Mouse (Mus musculus): ENCODE data around the gene Pate2. TPM values are rescaled to one million over a fixed set of nuclear protein-coding genes. Genes with fewer than 3 reads are reported as not detected.

Gene Pate2
- total RNA-seq (2015; ENCODE audit: low replicate concordance), result not detected in 2 replicates
- total RNA-seq (2017; ENCODE audit: low replicate concordance), result not detected in 2 replicates

DNA sequence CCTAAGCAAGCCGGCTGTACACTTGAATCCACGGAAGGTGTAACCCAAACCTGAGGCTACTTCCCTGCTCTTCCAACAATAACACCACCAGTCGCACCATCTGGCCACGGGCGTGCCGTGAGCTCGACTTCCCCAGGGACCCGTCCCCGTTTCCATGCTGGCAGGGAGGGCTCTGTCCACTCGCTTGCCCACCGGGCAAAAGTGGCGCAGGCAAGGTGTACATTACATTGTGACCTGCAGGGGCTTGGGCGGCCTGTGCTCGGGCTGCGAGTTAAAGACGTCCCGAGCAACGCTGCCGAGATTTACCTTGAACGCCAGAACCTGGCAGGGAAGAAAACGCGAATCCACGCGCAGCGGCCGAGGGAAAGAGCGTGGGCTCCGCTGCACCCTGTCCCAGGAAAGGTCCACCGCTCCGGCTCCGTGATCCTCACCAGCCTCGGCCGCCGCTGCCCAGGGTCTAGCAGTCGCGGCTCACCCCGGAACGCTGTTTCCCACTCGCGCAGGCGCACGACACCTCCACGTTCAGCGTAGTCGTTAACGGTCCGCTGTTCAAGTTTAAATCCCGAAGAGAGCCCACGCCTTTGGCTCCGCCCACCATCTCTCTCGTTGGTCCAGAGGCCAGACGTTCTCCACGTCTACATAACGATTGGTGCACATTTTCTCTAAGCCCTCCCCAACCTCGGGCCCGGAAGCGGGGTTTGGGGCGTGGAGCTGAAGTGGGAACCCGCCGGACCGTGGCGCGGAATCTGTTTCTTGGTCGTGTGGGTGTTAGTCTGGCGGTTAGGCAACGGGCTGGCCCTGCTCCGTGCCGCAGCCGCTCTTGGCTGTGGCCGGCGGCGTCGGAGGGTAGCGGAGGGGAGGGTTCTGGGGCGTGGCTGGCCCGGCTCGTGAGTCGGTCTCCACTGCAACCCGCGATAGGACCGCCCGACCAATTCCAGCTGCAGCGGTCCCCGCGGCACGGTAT is at the start of gene Pate2, which contains the start of gene Hyls1:
Gene Pate2 (plus strand): TSS at position 714 of the 964 bp plus-strand sequence.
Gene Hyls1 (minus strand): TSS at position 828 of the 964 bp plus-strand sequence.
- peak; percentile 97 for ATAC-seq (replicated peaks; ENCODE audit: low FRiP score, poor library complexity, severe bottlenecking)

GRCm38 (mm10) chr9:35520631-35521348 is 49.3 kb upstream of the Pate2 start:
- no peak for ATAC-seq (replicated peaks; ENCODE audit: low FRiP score, poor library complexity, severe bottlenecking)

GRCm38 (mm10) chr9:35522241-35522640 is 47.8 kb upstream of the Pate2 start:
- no peak for ATAC-seq (replicated peaks; ENCODE audit: low FRiP score, poor library complexity, severe bottlenecking)

DNA sequence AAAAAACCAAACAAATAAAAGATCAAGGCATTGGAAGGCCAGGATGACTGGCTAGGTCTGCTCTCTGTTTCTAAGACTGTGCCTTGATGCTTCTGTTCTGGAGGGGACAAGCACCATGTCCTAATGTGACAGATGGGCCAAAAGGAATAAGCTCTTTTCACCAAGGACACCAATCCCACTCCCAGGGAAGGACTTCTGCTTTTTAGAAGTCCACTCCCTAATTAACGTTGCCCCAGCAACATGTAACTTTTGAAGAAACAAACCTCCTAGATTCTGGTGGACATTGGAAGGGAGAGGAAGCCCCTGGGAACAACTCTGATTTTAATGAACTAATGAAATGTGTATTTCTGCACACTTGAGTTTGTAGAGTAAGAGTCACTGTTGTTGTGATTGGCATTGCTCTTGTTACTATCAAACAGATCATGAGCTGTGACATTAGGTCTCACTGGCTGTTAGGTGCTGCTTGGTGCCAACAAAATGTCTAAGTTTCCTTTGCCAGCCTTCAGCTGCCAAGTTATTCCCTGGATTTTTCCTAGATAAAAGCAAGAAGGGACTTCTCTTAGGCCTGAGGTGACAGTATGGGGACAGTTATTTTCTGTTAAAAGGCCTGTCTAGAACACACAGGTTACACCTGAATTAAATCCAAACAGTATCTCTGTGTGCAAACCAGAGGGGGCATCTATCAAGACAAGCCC is 47.1 kb upstream of the Pate2 start:
- ATAC-seq (replicated peaks; ENCODE audit: low FRiP score, poor library complexity, severe bottlenecking), result no peak

DNA sequence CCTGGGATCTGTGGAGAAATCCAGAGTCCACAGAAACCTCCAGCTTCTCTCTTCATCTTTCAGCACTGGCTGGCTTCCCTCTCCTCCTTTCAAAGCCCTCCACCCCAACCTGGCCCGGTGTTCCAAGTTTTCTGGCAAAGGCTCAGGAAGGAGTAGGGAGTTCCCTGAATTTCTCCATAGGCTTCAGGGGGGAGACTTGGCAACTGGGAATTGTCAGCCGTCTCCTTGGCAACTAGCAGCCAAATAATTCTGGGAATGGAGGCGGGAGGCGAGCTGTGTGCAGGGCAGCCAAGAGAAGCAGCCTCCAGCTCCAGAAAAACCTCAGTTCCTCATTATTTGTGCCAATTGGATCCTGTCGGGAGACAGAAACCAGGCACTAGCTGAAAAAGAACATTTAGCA is 46.5 kb upstream of the Pate2 start:
- no peak for ATAC-seq (replicated peaks; ENCODE audit: low FRiP score, poor library complexity, severe bottlenecking)

DNA sequence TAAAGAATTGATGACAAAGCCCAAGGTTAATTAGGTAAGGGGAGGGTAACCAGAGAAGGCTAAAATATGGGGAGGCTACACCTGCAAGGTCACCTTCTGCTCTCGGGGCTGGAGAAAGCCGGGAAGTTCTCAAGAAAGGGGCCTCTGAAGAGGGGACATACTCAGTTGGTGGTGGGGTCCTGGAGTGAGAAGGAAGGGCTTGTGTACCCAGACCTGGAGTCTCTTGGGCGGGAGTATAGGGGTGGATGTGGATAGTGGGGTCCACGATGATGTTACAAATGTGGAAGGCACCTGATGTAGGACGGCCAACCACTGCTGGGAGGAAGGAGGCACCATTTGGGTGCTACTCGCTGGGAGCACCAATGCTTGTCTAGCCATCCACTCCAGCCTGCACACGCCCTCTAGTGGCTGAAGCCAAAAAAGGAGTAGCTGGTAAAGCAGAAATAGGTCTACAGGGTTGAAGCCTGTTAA is 46.1 kb upstream of the Pate2 start:
- peak; percentile 62 for ATAC-seq (replicated peaks; ENCODE audit: low FRiP score, poor library complexity, severe bottlenecking)

- no peak for ATAC-seq (replicated peaks; ENCODE audit: low FRiP score, poor library complexity, severe bottlenecking)
Observed at GRCm38 (mm10) chr9:35529141-35529540, 40.9 kb upstream of the Pate2 start.

- no peak for ATAC-seq (replicated peaks; ENCODE audit: low FRiP score, poor library complexity, severe bottlenecking)
Observed at GRCm38 (mm10) chr9:35529796-35530195, 40.3 kb upstream of the Pate2 start.

GRCm38 (mm10) chr9:35533266-35533665 is 36.8 kb upstream of the Pate2 start:
- ATAC-seq (replicated peaks; ENCODE audit: low FRiP score, poor library complexity, severe bottlenecking), result no peak

DNA sequence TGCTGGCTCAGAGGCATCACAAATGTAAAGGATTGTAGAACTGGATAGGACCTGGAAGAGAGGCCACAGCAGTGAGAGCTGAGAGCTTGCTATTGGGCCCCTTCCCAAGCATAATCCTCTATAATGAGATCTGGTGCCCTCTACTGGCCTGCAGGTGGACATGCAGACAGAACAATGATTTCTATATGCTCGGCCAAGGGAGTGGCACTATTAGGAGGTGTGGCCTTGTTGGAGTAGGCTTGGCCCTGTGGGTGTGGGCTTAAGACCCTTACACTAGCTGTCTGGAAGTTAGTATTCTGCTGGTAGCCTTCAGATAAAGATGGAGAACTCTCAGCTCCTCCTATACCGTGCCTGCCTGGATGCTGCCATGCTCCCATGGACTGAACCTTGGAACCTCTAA is 35.0 kb upstream of the Pate2 start:
- no peak for ATAC-seq (replicated peaks; ENCODE audit: low FRiP score, poor library complexity, severe bottlenecking)

GRCm38 (mm10) chr9:35535876-35536275 is 34.2 kb upstream of the Pate2 start:
- ATAC-seq (replicated peaks; ENCODE audit: low FRiP score, poor library complexity, severe bottlenecking), result no peak

- ATAC-seq (replicated peaks; ENCODE audit: low FRiP score, poor library complexity, severe bottlenecking), result no peak
Observed at GRCm38 (mm10) chr9:35539001-35539750, 30.9 kb upstream of the Pate2 start.

GRCm38 (mm10) chr9:35541024-35541423 is 29.1 kb upstream of the Pate2 start:
- no peak for ATAC-seq (replicated peaks; ENCODE audit: low FRiP score, poor library complexity, severe bottlenecking)

- no peak for ATAC-seq (replicated peaks; ENCODE audit: low FRiP score, poor library complexity, severe bottlenecking)
Observed at GRCm38 (mm10) chr9:35541488-35541887, 28.6 kb upstream of the Pate2 start.

DNA sequence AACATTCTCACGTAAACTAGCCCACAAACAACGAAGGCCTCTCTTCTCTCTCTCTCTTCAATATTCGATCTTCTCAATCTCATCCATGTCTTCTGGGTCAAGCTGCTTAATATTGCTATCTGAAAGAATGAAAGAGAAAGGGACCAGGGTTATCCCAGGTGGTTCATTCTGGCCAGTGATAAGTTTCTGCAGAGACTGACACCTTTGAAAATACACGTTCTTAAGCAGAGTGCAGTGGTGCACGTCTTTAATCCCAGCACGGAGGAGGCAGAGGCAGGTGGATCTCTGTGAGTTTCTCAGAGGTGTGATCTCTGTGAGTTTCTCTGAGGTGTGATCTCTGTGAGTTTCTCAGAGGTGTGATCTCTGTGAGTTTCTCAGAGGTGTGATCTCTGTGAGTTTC is 28.1 kb upstream of the Pate2 start:
- no peak for ATAC-seq (replicated peaks; ENCODE audit: low FRiP score, poor library complexity, severe bottlenecking)

DNA sequence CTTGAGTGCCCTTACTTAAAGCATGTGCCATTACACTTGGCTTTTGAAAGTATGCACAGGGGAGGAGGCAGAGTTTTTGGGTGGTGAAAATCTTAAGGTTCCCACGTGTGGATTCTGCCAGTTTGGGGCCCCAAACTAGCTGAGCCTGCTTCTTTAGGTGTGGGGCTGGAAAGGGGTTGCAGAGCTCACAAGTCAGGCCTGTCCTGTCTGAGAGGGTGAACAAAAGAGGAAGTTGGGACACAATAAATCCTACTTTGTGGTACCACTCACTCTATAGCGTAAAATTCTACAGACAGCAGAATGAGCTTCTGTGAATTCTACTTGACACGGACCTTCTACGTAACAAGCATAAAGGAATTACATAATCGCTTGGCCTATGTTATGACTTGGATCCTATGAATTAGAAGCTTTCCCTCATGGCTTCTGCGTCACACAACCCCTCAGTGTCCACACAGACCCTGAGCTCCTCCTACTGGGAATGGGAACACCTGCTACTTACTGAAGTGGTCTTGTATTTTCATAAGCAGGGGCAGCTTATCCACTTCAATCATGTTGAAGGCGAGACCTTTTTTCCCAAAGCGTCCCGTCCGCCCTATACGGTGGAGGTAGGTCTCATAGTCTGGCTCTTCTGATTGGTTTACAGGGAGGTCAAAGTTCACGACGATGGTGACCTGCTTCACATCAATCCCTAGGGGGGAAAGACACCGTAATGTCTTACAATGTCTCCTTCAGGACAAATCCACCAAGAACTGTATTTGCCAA is 26.8 kb upstream of the Pate2 start:
- ATAC-seq (replicated peaks; ENCODE audit: low FRiP score, poor library complexity, severe bottlenecking), result no peak

DNA sequence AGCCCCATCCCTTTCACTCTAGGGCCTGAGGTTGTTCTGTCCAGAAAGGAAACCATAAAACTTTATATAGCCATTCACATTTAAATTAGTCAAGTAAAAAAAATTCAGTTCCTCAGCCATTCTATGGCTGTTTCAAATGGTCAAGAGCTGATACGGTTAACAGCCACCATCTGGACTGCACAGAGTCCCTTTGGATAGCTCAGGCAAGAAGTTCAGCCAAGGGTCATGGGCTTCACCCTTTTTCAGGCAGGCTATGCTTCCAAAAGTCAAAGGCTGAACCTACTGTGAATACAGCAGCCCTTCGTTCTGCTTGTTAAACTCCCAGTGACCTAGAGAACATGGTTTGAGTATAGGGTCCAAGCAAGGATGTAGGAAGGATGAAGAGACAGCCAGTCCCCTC is 25.4 kb upstream of the Pate2 start:
- ATAC-seq (replicated peaks; ENCODE audit: low FRiP score, poor library complexity, severe bottlenecking), result no peak

- ATAC-seq (replicated peaks; ENCODE audit: low FRiP score, poor library complexity, severe bottlenecking), result no peak
Observed at GRCm38 (mm10) chr9:35545704-35546103, 24.4 kb upstream of the Pate2 start.

DNA sequence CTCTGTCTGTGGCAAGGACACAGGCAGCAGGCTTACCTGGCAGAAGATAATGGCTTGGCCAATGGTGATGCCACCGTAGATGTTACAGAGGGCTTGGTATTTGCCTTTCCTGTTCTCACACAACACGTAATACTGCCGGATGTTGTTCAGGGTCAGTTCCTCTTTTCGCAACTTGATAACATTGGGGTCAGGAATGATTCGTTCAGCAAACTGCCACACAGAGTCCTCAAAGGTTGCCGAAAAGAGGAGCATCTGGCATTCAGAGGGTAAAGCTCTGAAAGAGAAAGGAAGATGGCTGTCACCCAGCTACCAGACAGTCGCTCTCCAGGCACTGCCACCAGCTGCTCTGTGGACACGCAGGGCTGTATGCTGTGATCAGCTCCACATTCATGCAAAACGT is 23.3 kb upstream of the Pate2 start:
- no peak for ATAC-seq (replicated peaks; ENCODE audit: low FRiP score, poor library complexity, severe bottlenecking)

Measured in erythroblast, adult 5-6 weeks (primary cell).